Mouse (Mus musculus) cerebellum, postnatal 36 days (tissue): Measurements from ENCODE around the gene Eps8l2.

Experiments used
- DNase-seq, 2 experiments: peaks; one replicate each; pipeline ENCODE4 v3.0.0; 2021 to 2022; ENCODE audit warnings: mixed read lengths in 2 of 2

Gene Eps8l2

DNA sequence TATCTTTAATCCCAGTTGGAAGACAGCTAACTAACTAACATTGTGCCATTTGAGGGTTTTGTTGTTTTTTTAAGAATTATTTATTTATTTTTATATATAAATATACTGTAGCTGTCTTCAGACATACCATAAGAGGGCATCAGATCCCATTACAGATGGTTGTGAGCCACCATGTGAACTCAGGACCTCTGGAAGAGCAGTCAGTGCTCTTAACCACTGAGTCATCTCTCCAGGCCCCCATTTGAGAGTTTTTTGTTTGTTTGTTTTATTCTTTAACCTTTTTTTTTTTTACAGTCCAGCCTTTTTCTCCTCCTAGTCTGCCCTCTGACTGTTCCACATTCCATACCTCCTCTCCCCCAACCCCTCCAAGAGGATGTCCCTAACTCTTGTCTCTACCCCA, 8.0 kb upstream of the Eps8l2 start:
- no peak for DNase-seq

DNA sequence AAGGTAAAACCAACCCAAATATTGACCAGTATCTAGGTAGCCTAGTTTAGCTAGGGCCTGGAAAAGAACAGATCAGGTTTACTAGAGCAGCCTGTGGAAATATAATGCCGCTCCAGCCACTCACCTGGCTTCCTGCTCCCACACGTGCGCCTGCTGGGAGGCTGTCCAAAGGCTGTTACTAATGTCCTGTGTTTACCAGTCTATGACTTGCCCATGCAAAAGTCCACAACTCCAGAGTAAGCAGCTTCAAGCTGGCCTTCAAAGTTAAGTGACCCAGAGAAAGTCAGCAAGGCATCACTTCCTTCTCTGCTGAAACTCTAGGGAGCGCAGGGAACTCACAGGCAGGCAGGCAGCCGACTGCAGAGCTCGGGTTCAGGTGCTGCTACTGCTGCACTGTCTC, 6.7 kb upstream of the Eps8l2 start:
- DNase-seq, result no peak

DNA sequence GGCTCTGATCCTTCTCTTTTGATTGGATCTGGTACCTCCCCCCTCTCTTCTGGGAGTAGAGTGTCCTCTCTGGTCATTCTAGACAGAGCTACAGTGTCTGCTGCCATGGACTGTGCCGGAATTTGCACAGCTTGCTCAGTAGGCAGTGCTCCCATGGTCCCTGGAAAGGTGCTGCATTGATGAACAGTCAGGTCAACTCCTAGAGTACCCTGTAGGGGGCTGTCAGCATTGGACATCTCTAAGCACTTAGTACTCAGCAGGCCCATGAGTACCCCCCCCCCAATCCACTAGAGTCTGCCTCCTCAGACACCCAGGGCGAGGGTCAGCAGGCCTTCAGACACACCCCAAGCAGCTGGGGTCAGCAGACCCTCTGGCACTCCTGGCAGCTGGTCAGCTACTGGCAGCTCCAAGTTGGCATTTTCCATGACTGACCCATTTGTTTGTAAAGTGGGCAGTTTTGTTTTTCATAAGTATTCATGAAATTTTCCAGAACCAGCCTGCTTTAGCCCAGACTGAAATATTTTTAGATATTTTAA, 3.6 kb upstream of the Eps8l2 start:
- DNase-seq, result peak in 1 of 2 experiments; percentile 30

DNA sequence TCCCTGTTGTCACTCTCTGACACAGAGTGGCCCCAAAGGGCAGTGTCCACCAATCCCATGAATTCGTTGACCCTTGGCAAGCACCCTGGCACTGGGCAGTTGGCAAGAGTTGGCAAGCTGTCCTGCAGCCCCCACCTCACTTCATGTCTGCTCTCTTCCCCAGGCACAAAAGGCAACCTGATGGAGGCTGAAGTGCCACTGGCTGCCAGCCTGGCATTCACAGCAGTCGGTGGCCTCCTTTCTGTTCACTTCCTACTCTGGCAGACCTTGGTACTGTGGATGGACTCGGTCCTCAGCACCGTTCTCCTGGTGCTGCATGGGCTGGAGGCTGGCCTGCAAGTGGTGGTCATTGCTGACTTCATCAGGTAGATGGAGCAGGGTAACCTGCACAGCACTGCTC, 3.0 kb upstream of the Eps8l2 start:
- DNase-seq, result peak; percentile 63 to 66

DNA sequence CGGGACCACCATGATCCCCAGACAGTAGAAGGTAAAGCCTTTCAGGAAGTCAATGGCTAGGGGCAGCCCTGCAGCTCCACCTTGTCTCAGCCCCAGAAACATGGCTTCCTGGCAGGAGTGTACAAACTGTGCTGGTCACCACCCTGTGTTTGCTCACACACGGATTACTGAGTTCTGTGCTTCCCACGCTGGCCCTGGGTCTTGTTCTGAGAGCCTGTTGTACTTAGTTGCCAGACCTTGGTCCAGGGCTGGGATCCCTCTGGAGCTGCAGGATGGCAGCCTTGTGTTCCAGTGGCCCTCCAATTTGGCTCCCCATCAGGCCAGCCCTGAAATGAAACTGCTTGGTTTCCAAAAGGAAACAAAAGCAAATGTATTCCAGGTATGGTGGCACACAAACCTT, 2.4 kb upstream of the Eps8l2 start:
- DNase-seq, result no peak

DNA sequence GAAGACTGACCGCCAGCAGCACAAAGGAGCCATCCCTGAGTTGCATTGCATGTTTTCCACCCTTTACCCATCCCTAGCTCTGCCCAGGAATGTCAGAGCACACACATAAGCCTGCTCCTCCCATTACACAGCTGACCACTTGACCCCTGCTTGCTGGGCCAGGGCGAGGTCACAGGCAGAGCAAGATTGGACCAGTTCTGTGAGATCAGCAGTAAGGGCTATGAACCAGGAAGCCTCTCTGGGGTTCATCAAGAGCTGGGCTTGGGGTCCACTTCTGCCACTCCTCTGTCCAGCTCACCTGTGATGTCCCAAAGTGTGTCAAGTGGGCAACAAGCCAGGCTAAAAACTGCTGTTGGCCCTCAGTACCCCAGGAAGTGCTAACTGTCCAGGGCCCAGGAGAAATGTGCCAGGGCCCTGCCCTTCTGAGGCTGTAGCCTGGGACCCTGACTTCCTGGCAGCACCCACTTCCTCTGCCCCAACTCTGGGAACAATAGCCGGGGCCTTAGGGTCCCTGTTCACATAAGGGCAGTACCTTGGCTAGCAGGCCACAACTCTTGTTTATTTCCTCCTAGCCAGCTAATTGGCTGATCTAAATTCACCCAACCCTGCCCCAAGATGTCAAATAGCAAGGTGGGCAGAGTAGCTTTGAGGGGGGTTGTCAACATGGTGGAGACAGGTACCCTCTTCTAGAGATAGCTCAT, 814 bp upstream of the Eps8l2 start:
- no peak for DNase-seq

DNA sequence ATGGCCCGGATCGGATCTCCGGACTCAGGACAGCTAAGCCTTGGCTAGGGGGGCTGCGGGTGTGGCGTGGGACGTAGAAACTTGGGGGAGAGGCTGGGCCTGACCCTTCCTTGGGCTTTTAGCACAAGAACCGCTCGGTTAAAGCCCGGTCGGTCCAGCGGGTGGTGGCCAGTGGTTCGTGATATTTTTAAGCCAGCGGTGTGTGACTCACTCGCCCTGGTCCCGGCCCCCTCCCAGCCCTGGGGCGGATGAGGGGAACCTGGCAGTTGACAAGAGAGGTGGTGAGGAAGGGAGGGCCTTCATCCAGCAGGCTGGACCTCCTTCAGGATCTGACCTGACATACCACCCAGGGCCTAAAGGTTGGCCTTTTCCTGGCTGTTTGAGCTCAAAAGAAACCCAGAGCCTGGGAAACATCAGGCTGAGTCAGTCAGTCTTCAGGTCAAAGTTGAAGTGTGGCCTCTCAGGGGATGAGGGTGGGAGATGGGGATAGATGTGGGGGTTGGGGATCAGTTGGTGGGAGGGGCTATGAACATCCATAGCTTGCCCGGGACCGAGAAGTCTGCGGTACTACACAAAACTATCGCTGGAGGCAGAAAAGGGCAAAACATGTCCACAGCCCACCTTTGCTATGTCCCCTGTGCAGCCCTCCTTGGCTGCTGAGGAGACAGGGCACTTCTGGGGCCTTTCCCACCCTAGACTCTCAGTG, 688 bp downstream of the Eps8l2 start:
- DNase-seq, result no peak

DNA sequence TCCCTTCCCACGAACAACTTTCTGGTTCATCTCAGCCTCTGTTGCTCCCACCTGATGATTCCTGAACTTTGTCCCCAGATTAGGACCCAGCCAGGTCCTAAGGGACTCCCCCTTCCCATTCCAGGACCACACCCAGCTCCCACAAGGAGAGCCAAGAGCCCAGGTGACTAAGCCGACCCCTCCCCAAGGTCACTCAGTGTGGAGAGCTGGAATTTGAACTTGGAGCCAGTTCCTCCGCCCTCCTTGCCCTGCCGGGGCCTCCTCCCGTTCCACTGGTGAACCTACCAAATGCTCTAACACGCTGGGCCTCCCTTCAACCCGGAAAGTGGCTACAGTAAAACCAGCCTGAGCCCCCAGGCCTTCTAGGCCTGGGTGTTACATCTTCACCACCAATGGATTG, 1.3 kb downstream of the Eps8l2 start:
- no peak for DNase-seq

DNA sequence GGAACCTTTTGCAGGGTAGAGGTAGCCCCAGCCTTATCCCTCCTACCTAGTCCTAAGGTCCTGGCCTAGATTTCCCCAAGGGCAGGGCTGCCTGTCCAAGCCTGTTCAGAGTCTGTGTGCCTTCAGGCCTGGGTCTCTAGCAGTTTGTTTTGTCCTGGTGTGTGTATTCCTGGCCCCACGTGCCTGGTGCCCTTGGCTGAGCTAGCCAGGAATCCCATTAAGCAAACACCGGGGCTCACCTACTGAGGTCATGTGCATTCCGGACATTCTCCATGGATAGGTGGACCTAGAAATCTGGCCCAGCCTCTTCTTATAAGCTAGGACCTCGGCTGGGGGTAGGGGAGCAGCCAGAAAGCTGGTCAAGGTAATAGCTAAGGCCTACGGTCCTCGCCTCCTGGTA, 1.8 kb downstream of the Eps8l2 start:
- no peak for DNase-seq

DNA sequence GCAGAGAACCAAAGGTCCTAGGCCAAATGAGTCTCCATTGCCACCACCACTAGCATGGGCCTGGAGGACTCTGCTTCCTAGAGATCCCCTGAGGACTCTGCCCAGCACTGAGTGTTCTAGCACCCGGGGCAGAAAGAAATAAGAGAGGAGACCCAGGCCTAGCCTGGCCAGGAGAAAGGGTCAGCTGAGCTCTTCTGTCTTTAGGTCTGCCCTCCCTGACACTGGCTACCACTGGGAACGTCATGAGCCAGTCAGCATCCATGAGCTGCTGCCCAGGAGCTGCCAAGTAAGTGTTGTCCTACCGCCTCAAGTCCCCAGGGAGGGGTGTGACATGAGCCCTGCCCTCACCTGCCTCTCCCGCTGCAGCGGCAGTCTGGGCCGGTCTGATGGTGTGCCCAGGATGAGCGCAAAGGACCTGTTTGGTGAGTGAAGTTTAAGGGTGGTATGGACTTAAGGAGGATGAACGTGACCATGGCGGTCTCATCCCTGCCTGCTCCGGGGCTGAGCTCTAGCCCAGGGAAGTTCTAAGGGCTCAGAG, 3.1 kb downstream of the Eps8l2 start:
- no peak for DNase-seq

DNA sequence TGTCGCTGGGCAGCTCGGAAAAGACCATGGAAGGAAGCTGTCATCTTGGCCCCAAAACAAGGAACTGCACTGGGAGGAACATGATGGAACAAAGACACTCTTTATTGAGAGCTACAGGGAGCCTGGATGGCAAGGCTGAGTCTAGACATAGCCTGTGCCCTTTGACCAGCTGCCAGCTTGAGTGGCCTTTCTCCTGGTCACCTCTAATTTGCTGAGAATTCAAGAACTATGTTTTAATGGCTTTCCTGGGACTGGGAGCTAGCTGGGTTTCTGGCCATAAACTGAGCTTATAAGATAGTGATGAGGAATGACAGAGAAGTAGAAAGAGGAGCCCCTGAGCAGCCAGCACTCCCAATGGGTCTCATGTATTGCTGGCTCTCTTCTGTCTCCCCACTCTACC, 4.5 kb downstream of the Eps8l2 start:
- DNase-seq, result no peak

DNA sequence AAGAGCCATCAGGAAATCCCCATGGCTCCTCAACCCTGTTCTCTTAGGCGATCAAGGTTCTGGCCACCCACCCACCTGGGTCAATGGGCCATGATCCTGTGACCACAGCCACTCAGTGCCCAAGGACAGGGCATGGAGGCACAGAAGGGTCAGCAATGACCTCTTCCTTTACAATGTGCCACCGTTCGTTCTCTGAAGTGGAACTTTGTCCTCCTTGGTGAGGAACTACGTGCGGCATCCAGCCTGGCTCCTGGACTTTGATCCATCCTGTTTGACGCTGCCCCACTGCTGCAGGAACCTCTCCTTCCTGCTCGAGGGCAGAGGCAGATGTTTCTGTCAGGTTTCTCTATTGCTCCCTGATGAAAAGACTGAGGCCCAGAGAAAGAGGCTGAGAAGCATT, 5.0 kb downstream of the Eps8l2 start:
- no peak for DNase-seq

DNA sequence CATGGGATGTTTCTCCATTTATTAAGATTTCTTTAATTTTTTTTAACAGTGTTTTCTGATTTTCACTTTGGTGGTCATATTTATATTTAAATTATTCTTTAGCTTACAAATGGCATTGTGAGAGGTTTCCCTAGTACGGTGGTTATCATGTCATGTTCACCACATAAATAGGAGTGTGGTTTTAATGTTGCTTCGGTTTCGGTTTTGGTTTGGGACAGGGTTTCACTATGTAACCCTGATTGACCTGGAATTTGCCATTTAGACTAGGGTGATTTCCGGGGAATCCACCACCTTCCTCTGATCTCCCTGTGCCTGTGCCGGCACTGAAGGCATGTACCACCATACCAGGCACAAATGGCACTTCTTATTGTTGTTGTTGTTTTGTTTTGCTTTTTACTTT, 6.1 kb downstream of the Eps8l2 start:
- no peak for DNase-seq

DNA sequence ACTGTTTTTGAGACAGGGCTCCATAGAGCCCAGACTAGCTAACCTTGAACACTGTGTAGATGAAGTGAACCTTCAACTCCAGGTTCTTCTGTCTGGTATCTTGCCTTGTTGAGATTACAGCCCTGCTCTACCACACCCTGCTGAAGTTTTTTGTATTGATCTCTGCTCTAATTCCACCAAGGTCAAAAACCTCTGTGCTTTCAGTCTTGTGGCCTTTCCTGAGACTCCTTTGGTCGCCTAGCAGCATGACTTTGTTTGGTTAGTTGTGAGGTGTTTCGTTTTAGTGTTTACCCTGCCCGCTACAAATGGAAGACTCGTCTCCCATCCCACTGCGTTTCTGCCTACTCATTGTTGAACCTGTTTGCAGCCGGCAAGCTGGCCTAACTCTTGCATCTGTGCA, 12.4 kb downstream of the Eps8l2 start:
- DNase-seq, result no peak

DNA sequence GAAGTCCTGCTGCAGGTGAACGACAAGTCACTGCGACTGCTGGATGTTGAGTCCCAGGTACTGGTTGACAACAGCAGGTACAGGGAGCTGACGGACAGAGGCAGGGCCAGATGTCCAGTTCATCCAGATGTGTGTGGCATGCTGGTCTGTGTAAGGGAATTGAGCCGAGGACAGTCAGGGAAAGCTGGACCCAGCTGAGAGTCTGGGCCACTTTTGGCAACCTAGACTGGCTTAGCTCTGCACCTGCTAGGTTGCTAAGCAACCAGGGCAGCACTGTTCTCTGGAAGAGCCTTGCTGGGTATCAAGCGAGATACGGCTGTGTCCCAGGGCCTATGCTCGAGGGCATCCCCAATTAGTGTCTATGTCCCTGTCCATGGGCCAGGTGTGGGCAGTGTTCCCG, 16.4 kb downstream of the Eps8l2 start:
- no peak for DNase-seq

DNA sequence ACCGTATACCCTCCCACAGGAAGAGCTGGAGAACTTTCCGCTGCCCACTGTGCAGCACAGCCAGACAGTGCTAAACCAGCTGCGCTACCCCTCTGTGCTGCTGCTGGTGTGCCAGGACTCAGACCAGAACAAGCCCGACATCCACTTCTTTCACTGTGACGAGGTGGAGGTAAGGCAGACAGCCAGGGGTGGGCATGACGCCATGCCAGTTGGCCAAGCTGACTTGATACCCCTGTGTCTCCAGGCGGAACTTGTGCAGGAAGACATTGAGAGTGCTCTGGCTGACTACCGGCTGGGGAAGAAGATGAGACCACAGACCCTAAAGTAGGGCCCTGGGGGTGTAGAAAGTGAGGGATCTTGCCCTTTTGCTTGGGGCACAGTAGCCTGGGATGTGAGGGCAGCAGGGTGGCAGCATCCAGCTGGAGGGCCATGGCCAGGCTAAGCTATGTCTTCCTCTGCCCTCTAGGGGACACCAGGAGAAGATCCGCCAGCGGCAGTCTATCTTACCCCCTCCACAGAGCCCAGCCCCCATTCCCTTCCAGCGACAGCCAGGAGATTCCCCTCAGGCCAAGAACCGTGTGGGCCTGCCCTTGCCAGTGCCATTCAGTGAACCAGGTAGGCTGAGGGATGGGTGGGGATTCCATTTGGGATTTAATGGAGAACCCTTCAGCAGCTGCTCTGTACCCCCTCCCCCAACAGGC, 17.1 kb downstream of the Eps8l2 start:
- DNase-seq, result peak; percentile 37 to 46

DNA sequence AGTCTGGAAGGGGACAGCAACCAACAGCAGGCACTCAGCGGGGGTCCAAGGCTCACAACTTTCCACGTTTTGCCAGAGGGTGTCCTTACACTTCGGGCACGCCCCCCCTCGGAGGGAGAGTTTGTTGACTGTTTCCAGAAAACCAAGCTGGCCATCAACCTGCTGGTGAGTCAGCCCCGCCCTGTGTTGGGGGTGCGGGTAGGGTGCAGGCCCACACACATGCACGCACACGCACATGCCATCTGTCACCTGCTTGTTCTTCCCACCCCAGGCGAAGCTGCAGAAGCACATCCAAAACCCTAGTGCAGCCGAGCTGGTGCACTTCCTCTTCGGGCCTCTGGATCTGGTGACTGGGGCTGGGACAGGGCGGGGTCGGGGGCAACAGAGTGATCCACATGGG, 18.3 kb downstream of the Eps8l2 start:
- DNase-seq, result peak in 1 of 2 experiments; percentile 37

DNA sequence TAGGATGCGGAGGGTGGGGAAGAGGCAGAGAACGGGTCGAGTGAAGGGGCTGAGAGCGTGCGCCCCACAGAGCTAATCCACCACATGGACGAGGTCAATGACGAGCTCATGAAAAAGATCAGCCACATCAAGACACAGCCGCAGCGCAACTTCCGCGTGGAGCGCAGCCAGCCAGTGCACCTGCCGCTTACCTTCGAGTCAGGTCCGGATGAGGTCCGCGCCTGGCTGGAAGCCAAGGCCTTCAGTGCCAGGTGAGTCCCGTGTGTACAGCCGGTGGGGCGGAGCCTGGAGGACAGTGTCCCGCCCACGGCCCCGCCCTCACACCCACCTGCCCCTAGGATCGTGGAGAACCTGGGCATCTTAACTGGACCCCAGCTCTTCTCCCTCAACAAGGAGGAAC, 22.8 kb downstream of the Eps8l2 start:
- peak; percentile 67 to 81 for DNase-seq

DNA sequence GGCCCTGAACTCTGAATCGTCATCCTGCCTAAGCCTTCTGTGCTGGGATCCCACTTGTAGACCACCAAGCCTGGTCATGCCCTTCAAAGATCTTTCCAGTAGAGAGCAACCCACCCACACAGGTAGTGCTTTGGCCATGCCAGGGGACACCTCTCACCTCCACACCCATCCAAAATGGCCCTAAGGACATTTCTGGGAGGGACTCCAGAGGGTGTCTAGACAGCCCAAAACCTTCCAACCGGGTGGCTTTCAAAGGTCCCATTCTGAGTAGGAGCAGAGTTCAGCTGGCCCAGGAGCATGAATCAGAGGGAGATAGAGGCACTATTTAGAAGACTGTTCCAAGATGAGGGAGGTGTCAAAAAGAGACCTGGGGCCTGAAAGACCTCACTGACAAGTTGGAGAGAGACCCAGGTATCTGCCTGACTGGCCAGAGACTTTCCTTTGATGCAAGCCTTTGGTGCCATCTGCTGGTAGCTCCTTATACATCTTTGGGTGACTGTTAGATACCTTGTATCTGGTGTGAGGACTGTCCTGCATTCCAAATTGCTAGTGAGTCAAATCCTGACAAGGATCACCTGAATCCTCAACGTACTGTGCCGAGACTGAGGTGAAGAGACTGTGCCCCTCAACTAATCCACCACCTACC, 24.5 kb downstream of the Eps8l2 start:
- DNase-seq, result peak; percentile 79 to 89

DNA sequence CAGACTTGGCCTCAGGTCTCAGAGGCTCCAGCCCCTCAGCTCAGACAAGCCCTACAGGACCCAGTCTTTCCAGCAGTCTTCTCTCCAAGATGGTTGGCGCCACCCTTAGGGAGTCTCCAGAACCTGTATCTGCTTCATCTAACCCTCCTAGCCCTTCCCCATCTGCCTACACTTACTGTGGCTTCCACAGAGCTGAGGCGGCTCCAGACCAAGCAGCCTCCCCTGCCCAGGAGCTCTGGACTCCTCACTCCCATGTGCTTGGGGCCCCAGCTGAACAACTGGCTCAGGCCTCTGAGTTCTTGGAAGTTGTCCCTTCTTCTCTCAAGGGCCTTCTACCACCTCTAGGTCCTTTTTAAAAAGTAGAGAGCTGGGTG, 25.1 kb downstream of the Eps8l2 start:
- peak in 1 of 2 experiments; percentile 10 for DNase-seq

DNA sequence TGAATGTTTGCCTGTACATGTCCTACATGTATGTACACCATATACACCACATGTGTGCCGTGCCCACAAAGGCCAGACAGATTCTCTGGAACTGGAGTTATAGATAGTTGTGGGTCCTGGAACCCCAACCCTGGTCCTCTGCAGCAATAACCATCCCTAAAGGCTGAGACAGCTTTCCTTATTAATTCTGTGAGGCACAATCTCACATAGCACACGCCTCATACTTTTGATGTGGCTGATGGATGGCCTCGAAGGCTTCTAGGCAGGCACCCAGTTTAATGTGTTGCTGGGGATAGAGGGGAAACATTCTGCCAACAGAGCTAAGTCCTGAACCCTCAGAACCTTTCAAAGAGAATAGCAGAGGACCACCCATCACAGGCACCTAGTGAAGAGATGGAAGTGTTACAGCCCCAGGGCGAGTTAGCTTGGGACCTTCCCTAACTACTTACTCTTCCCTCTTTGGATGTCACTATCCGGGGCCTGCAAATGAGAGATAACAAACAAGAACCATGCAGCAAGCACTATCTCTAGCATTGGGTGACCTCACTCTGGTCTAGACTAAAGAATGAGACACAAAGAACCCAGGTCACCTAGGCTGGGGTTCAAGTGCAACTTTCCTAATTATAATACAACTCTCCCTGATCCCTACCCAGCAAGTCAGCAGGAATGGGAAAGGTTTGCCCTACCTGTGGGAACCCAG, 25.8 kb downstream of the Eps8l2 start:
- DNase-seq, result no peak

DNA sequence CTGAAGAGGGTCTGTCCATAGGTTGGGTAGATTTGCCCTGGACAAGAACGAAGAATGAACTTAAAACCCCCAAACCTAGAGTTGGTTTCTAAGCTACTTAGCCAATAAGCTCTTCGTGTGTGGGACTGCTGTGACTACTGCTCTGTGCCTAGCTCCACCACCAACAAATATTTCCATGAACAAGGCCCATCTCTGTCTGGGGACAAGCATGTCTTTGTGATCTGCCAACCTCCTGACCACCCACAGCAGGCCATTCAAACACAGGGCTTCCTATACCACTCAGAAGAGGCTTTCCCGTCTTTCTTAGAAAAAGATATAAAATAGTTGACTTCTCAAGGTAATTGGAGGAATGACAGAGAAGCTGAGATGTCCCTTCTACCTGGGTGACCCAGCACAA, 26.4 kb downstream of the Eps8l2 start:
- DNase-seq, result no peak
